Mouse (Mus musculus) urinary bladder, postnatal 14 days (tissue): ENCODE results near the gene Rcor2.
A peak's percentile ranks its signal among the peaks of the same experiment; 100 is the strongest.

ENCODE experiments used
- DNase-seq: peaks from one replicate; pipeline ENCODE4 v3.0.0; 2021; ENCODE audit warnings: low spot score

Gene Rcor2

GRCm38 (mm10) chr19:7267091-7267741 lies at the start of gene Rcor2:
Rcor2 (plus strand) TSS chr19:7267325.
- peak; percentile 76 for DNase-seq

GRCm38 (mm10) chr19:7217926-7218267 lies 49.2 kb upstream of the Rcor2 start:
- DNase-seq, result no peak

GRCm38 (mm10) chr19:7218753-7219152 lies 48.4 kb upstream of the Rcor2 start:
- no peak for DNase-seq

- no peak for DNase-seq
Observed at GRCm38 (mm10) chr19:7222196-7222595, 44.9 kb upstream of the Rcor2 start.

- DNase-seq, result no peak
Observed at GRCm38 (mm10) chr19:7223488-7223887, 43.6 kb upstream of the Rcor2 start.

- DNase-seq, result no peak
Observed at GRCm38 (mm10) chr19:7224253-7224652, 42.9 kb upstream of the Rcor2 start.

- no peak for DNase-seq
Observed at GRCm38 (mm10) chr19:7225096-7225690, 41.9 kb upstream of the Rcor2 start.

GRCm38 (mm10) chr19:7226511-7226914 lies 40.6 kb upstream of the Rcor2 start:
- peak; percentile 50 for DNase-seq

GRCm38 (mm10) chr19:7234537-7235221 lies 32.4 kb upstream of the Rcor2 start:
- peak; percentile 82 for DNase-seq

GRCm38 (mm10) chr19:7235461-7235860 lies 31.7 kb upstream of the Rcor2 start:
- no peak for DNase-seq

- no peak for DNase-seq
Observed at GRCm38 (mm10) chr19:7236011-7236410, 31.1 kb upstream of the Rcor2 start.

GRCm38 (mm10) chr19:7236742-7237141 lies 30.4 kb upstream of the Rcor2 start:
- no peak for DNase-seq

GRCm38 (mm10) chr19:7239574-7239973 lies 27.6 kb upstream of the Rcor2 start:
- DNase-seq, result no peak

- DNase-seq, result no peak
Observed at GRCm38 (mm10) chr19:7240291-7240690, 26.8 kb upstream of the Rcor2 start.

GRCm38 (mm10) chr19:7240782-7241690 lies 26.1 kb upstream of the Rcor2 start, which contains the start of gene Naa40:
Naa40 (minus strand) TSS chr19:7241183.
- DNase-seq, result peak; percentile 93

GRCm38 (mm10) chr19:7246021-7246420 lies 21.1 kb upstream of the Rcor2 start:
- DNase-seq, result no peak

GRCm38 (mm10) chr19:7257881-7258280 lies 9.2 kb upstream of the Rcor2 start:
- peak; percentile 41 for DNase-seq

- DNase-seq, result no peak
Observed at GRCm38 (mm10) chr19:7261476-7261875, 5.6 kb upstream of the Rcor2 start.

GRCm38 (mm10) chr19:7261964-7262363 lies 5.2 kb upstream of the Rcor2 start:
- no peak for DNase-seq

GRCm38 (mm10) chr19:7262592-7262991 lies 4.5 kb upstream of the Rcor2 start:
- DNase-seq, result no peak

GRCm38 (mm10) chr19:7264088-7264765 lies 2.9 kb upstream of the Rcor2 start:
- DNase-seq, result peak; percentile 87
